Mouse (Mus musculus): Measurements from ENCODE around the gene Iqch. TPM values are rescaled to one million over a fixed set of nuclear protein-coding genes. Genes with fewer than 3 reads are reported as not detected.

The Iqch gene
- total RNA-seq, 2 experiments from 2014 or later = 0.16 TPM; not detected in 1

DNA sequence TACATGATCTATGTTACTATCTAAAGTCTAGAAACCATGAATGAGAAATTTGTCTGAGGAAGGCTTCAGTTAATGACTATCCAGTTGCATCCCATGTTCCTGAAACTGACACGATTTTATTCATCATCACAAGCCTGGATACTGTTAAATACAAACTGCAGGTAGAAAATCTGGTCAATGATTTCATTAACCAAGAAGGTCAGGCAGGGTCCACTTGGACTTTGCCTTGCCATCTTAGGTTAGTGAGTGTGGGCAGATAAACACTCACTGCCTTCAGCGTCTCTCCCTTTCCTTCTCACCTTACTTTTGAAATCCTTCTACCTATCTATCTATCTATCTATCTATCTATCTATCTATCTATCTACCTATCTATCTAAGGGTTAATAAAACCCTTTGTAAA is 211.0 kb downstream of the Iqch start:
- intact Hi-C loops (cut with DNase I) = loop anchor here (10.0 kb wide), 1 partner anchor 123 kb away; no protein-coding TSS in a partner anchor
- no peak for DNase-seq

DNA sequence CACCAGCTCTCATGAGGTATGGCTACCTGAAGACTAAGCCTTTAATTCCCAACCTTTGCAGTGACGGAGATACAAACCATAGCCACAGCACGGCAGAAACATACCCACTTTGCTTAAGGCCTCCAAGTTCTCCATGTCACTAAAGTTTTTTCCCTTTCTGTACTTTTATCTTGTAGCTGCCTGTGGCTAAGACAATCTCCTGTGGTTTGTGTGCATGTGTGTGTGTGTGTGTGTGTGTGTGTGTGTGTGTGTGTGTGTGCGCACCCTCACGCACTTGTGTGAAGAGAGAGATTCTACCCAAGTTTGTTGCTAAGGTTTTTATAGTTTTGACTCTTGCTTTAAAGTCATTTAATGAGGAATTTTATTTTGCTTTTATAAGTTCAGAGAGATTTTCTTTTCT is 219.5 kb downstream of the Iqch start:
- DNase-seq = no peak
- intact Hi-C loops (cut with DNase I) = no loop called here

DNA sequence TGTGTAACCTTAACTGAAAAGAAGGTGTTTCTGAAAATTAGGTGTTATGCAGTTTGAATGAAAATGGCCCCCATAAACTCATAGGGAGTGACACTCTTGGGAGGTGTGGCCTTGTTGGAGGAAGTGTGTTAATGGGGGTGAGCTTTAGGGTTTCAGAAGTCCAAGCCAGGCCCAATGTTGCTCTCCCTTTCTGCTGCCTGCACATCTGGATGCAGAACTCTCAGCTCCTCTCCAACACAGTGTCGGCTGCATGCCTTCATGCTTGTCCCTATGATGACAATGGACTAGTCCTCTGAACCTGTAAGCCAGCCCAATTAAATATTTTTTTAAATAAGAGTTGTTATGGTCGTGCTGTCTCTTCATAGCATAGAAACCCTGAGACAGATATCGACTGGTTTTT is 222.0 kb downstream of the Iqch start:
- intact Hi-C loops (cut with DNase I) = no loop called here
- DNase-seq = no peak

DNA sequence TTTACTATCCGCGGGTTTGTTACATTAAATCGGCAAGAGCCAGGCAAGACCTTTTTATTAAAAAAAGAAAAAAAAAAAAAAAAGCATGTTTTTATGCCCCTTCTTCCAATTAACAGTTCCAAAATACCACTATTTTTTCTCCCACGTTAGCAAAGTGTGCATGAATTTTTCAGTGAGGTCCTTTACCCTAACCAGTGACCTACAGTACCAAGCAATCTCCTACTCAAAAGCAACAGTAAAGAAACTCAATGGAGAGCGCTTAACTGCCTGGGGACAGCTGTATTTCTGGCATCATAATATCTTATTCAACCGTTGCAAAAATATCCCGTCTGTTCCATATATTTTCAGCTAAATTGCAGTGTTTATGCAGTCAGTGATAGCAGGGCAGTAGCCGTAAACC is 224.1 kb downstream of the Iqch start:
- intact Hi-C loops (cut with DNase I) = no loop called here
- no peak for DNase-seq

DNA sequence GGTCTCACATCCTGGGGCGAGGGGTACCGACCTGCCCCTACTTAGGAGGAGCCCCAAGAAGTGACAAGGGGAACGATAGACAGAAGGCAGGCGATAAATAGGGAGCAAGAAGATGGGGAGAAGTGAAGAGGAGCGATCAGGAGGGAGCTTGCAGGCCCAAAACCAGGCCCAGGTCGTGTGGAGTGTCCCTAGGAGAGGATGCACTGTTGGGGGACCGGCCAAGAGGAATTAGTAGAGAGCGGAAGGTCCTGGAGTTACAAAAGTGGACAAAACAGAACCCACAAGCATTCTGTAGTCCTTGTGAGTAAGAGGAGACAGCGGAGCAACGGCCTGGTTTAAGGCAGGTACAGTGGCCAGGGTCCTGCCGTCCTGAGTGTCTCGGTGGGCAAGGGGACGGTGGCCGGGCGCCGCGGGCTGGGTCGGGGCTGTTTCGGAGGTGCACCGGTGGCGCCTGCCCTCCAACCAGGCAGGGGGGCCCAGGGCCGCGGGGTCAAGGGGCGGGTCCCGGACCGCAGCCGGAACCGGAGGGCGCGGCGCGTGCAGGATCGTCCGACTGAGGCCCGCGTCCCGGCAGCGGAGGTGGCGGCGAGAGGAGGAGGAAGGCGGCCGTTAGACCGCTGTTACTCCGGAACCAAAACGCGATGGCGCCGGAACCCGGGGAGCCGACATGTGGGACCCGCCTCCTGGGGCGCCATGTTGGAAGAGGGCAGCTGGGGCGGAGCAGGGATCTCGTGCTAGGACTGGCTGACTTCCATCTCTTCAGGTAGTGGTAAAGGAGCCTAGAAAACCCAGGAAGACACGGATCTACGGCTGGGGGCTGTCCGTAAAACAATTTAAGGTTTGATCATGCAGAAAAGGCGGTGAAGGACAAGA is 224.8 kb downstream of the Iqch start, which contains the start of gene Map2k5:
Gene Map2k5, minus strand, starts transcription at position 633 of the 873 bp plus-strand sequence.
- peak; percentile 92 for DNase-seq
- intact Hi-C loops (cut with DNase I) = no loop called here

DNA sequence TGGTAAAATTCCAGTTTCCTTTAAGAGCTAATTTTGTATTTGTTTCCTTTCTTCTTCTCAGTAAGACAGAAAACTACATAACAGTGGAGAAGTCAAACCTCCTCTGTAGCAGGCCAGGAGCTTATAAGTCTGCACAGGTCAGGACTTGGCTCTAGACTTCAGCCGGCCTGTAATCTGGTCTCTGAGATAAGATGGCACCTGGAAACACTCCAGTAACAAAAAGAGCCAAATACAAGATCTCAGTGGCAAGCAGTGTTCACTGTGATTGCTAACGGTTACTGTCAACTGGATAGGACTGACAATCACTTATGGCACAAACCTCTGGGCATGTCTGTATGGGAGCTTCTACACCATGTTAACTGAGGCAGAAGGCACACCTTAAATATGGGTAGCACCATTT is 229.0 kb downstream of the Iqch start:
- DNase-seq = no peak
- intact Hi-C loops (cut with DNase I) = no loop called here

DNA sequence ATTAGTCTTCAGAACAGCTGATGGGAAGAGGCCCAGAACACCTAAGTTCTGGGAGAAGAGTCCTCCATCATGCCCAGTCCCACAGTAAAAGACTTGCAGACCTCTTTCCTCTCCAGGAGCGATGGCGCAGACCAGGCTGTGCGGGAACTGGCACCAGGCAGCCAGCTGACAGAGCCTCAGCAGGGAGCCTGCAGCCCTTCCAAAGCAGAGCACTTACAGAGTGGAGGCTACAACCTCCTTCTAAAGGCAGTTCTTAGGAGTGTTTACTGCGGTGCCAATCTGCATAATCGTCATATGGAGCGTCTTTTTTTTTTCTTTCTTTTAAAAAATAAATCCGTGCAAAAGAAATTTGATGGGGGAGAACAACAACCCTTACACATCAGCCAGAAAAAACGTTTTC is 229.8 kb downstream of the Iqch start:
- peak; percentile 49 for DNase-seq
- intact Hi-C loops (cut with DNase I) = no loop called here

Other genes with a start within 250 kb of the Iqch start
- 10 to 100 TPM; 32.9 to 38.4 TPM for gene Map2k5, start 224.6 kb downstream of the Iqch start, total RNA-seq (2021)
- 10 to 100 TPM; 21.5 to 24.5 TPM for gene 2300009A05Rik, start 203.2 kb downstream of the Iqch start, total RNA-seq (2021)
- 10 to 100 TPM; 46.5 to 47.2 TPM for gene Aagab, start 167 bp upstream of the Iqch start, total RNA-seq (2021)
- 10 to 100 TPM; 16.0 to 20.4 TPM for gene Smad3, start 155.5 kb upstream of the Iqch start, total RNA-seq (2021)

Data from left cerebral cortex, postnatal 4 days (tissue).